Mouse (Mus musculus) liver, embryonic 14 days (tissue): ENCODE data around the gene Gm7694. TPM values are rescaled to one million over a fixed set of nuclear protein-coding genes. Genes with fewer than 3 reads are reported as not detected.

Experiments used
- polyA plus RNA-seq: library from polyadenylated mRNA; depleted of rRNA; stranded (reverse); fragments of >200 nt; gene quantifications from 2 replicates; pipeline ENCODE4 v1.2.3, GENCODE M21; 2012; rRNA removed

Gene Gm7694
- polyA plus RNA-seq = 1.3 and 1.6 TPM in 2 replicates

DNA sequence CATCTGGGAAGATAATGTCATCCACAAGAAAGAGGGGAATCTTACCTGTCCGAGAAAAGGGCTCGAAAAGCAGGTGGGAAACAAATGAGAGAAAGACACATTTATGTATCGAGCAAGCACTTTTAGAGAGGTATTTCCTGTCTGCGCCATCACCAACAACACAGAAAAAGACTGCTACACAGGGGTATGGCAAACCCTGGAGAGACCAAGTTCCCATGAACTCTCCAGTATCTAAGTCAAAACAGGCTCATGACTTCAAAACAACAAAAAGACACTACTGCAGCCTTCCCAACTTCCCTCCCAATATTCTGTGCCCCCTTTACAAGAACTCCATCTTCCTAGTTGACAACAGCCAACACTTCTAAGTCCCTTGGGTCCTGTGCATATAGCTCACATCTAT lies at the start of gene Gm7694:
TSS of gene Gm7694 (minus strand) at position 101 of the 400 bp plus-strand sequence.

DNA sequence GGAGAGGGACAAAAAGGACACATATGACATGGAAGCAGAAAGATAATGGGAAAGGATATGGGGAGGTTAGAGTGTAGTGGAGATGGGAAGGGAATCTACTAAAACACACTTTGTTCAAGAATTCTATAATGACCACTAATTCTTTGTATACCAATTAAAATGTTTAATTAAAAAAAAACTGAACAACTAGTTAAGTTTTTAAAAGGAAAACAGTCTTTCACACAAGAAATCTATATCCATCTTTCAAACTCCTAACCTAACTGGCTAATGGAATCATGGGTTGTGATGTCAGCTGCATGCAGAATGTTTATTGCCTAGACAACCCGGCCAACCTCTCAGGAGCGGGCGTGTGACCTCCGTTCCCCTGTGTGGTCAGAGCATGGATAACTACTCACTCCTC lies 2.4 kb upstream of the Gm7694 start, which contains the start of gene Spata46:
TSS of gene Spata46 (plus strand) at position 301 of the 400 bp plus-strand sequence.

DNA sequence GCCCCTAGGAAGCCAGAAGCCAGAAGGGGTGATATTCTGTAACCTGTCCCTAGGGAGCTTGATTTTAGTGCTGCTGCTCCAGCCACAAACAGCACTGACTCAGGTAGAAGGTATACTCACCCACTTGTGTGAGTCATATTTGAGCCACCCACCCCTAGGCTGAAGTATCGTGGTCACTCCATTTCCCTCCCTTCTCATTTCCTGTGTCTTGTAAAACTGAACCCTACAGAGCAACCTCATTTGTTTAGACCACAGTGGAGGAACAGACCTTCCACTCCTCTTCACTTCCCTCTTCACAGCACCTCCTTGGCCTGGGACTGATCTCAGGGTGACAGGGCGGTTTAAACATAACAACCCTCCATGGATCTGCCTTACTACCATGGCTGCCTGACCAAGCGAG lies 29.1 kb downstream of the Gm7694 start, which contains the start of gene Sh2d1b1:
TSS of gene Sh2d1b1 (plus strand) at position 305 of the 400 bp plus-strand sequence.

Other genes with a start within 250 kb of the Gm7694 start
- 0.50 and 0.80 TPM in 2 replicates for gene Ddr2, start 195.6 kb downstream of the Gm7694 start, polyA plus RNA-seq
- 14.5 and 17.5 TPM in 2 replicates for gene Uap1, start 131.4 kb downstream of the Gm7694 start, polyA plus RNA-seq
- 9.6 and 11.5 TPM in 2 replicates for gene Uhmk1, start 90.9 kb downstream of the Gm7694 start, polyA plus RNA-seq
- not detected in 2 replicates for gene Sh2d1b2, start 73.6 kb downstream of the Gm7694 start, polyA plus RNA-seq
- gene Sh2d1b1, start 29.0 kb downstream of the Gm7694 start, polyA plus RNA-seq = 0.17 and 0.18 TPM in 2 replicates
- gene Spata46, start 2.5 kb upstream of the Gm7694 start, polyA plus RNA-seq = not detected in 2 replicates